Mouse (Mus musculus) regulatory T cell (primary cell): ENCODE measurements around the gene Lmo7.

Source experiments
- in situ Hi-C: fragments of 300-600 bp; cut with MboI, MseI; formaldehyde crosslinking; loops from one replicate; pipeline ENCODE4 v1.15.1; 2025; ENCODE audit warnings: high pct_unique_total_duplicates

The Lmo7 gene

GRCm38 (mm10) chr14:101837176-101837575, 107.4 kb downstream of the Lmo7 start:
- in situ Hi-C loops: no loop called here

DNA sequence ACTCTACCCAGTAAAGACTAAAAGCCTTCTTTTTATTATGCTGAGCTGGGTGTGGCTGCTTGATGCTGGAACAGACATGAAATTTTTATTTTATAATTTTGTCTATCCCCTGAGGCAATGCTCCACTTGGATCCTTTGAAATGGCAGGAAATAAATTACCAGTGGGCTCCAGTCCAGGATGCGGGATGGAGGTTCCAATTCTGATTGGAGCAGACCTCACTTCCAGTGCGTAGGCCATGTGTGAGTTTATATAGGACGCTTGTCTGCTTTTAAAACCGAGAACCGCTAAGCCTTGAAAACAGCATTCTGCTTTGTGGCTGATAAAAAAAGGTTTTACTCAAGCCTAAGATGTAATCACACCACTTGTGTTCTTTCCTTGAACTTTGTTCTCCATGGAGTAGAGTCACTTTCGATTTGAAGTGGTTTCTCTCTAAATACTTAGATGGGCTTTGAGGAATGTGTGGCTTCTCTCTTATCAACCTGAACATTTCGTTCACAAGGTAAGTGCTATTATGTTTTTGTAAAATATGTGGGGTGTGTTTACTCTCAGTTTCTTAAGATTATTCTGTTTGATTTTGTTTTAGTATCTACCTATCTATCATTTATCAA, 108.6 kb downstream of the Lmo7 start:
- in situ Hi-C loops: no loop called here

GRCm38 (mm10) chr14:101839771-101840731, 110.3 kb downstream of the Lmo7 start:
- in situ Hi-C loops: no loop called here

- in situ Hi-C loops: no loop called here
Measured at GRCm38 (mm10) chr14:101841271-101841670, 111.5 kb downstream of the Lmo7 start.

DNA sequence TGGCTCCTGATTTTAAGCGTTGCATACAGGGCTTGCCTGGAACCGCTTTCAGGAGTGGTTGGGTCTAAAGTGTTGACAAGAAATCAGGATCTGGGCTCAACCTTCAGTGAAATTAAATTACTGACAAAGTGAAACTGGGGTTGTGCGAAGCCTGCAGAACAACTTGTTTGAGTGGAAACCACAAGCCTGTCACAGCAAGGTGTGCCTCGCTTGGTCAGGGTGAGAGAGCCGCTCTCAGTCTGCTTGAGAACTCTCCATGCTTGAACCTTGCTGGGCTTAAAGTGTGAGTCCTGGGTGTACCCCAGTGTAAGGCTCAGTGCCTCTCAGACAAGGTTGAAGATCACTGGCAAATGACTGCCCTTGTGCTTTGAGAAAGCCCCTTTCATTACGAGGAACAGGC, 112.8 kb downstream of the Lmo7 start:
- in situ Hi-C loops: no loop called here

- in situ Hi-C loops: no loop called here
Measured at GRCm38 (mm10) chr14:101843443-101843842, 113.7 kb downstream of the Lmo7 start.

- in situ Hi-C loops: no loop called here
Measured at GRCm38 (mm10) chr14:101844467-101844866, 114.7 kb downstream of the Lmo7 start.

GRCm38 (mm10) chr14:101846097-101846882, 116.5 kb downstream of the Lmo7 start:
- in situ Hi-C loops: no loop called here

GRCm38 (mm10) chr14:101847520-101847919, 117.8 kb downstream of the Lmo7 start:
- in situ Hi-C loops: no loop called here

DNA sequence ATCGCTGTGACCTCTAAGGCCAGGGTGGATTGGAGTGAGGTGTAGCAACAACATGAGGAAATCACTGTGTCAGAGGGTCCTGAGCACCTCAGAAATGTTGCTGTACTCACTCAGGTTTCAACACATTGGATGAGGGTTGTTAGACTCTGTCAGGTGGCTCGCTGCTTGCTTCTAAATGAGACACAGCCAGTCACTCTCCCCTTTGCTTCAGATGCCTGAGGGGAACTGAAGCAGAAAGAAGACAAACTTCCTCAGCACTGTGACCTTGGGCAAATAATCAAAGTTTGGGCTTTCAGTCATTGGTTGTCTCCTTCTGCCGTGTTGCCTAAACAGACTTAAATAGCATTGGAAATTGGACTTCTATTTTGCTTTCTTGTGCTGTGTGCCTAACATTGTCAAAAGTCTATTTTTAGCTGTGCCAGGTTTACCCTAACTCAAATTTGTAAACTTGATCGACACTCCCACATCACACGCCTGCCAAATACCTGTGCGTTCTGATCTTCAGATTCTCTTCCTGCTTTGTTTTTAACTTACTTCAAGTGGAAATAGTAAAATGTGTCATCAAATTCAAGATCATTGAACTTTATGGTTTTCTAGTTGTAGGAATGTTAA, 122.9 kb downstream of the Lmo7 start:
- in situ Hi-C loops: no loop called here

DNA sequence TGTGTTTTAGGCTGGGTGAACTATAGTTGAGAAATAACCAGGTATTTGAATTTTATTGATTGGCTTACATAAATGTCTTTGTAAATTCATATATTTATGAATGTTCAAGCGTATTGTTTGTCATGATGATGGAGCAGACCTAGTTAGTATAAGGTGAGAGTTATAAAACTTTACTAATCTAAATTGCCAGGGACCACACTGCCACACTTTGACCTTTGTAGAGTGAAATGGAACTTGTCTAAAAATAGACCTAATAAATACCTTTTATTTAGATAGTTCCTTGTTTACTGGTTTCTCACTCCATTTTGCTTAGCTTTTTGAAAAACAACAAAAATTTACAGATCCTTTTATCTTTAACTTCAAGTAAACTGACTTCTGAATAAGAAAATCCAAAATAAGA, 123.5 kb downstream of the Lmo7 start:
- in situ Hi-C loops: no loop called here

- in situ Hi-C loops: no loop called here
Measured at GRCm38 (mm10) chr14:101853722-101854121, 124.0 kb downstream of the Lmo7 start.

DNA sequence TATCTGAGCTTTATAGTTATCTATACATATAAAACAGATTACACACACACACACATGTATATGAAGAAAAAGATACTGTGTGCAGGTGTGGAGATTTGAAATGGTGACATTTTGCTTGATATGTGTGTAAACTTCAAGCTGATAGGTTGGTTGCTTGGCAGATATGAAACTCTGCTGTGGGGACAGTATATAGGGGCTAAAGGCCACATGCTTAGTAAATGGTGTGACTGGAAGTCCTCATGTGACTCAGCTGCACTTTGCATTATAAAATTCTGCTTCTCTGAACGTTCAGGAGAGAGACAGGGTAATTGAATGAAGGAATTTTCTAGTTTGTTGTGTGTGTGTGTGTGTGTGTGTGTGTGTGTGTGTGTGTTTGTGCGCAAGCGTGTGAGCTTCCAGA, 124.5 kb downstream of the Lmo7 start:
- in situ Hi-C loops: no loop called here

GRCm38 (mm10) chr14:101859305-101859886, 129.6 kb downstream of the Lmo7 start:
- in situ Hi-C loops: no loop called here

DNA sequence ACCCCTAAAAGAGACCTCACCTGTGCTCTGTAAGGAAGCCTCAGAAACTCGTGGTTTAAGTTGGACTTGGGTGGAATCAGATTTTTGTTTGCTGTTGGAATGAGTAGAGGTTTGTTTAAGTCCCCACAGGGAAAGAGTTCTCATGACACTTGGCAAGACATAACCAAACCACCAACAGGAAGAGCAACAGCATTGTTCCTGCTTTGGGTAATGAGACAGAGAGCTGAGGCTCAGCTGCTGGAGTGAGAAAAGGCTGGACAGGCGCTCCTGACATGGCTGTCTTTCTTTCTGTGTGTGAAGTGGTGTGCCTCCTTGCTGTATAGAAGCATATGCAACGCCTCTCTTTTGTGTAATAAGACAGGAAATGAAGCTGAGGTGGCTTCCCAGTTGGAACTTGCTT, 132.3 kb downstream of the Lmo7 start:
- in situ Hi-C loops: no loop called here

DNA sequence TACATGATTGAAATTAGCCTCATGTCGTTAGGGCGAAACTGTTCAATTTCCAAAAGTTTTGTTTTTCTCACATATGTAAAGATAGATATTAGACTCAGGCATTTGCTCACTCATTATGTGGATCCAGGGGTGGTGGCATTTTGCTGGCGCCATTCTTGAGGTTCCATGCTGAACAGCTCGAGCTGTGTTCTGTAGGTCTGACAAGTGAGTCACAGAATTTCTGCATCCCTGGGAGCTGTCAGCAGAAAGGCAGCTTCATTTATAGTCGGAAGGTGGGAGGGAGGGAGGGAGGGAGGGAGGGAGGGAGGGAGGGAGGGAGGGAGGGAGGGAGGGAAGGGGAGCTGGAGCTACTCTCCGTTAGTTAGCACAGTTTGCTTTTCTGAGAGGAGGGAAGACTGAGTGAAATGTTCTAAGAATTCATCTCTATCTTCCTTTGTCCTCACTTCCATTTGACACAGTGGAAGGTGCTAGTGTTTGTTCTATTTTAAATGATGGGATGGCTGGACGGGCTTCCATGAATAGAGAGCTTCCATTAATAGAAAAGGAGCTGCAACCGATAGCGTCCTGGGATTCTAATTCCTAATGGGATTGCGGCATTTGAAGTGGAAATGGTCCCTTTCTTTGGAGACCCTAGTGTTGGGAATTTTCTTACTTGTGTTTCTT, 137.4 kb downstream of the Lmo7 start:
- in situ Hi-C loops: no loop called here

DNA sequence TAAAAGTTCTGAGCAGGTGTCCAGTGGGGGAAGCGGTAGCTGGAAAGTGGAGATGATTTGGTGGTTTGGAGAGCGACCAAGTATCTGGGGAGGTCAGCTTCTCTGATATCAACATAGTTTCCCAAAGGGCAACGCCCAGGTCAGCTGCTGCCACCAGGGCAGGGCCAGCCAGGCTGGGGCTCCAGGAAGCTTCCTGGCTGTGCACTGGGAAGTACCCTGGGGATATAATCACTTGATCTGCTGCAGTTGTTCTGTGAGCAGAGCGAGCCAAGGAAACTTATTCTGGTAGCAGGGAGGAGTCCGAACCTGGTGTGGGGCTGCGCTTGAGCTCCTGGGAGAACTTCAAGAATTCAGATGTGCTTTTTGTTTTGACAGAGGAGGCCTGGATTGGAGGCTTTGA, 139.4 kb downstream of the Lmo7 start:
- in situ Hi-C loops: no loop called here

GRCm38 (mm10) chr14:101869661-101870060, 139.9 kb downstream of the Lmo7 start:
- in situ Hi-C loops: no loop called here

- in situ Hi-C loops: no loop called here
Measured at GRCm38 (mm10) chr14:101870171-101870902, 140.6 kb downstream of the Lmo7 start.

- in situ Hi-C loops: no loop called here
Measured at GRCm38 (mm10) chr14:101872846-101873245, 143.1 kb downstream of the Lmo7 start.
